Mouse (Mus musculus): ENCODE results near the gene Prdm15. TPM values are rescaled to one million over a fixed set of nuclear protein-coding genes. Genes with fewer than 3 reads are reported as not detected.

Prdm15 gene
- polyA plus RNA-seq (2015; fragmentation: Nextera tagmentation; extraction: Ambion mirVana), result 10.0 and 10.4 TPM in 2 replicates

DNA sequence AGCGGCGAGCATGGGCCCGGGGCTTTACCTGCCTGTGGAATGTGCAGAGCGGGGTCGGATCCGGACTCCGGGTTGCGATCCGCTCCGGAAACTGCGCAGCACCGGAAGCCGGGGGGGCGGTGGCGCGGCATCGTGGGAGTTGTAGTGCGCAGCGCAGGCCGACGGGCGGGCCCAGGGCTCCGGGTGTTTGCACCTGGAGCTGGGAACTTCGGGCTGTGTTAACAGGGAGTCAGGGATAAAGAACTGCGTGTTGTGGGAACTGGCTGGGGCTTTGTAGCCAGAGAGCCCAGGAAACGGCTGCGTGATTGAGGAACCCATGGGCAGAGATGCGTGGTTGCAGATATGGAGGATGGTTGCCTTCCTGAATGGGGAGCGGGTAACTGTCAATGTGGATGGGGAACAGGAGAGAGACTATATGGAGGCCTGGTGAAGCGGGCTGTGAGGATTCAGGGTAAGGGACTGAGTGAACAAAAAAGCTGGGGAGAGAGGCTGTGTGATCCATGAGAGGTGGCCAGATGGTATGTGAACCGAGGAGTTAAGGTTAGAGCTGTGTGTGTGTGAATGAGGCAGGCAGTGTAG, at the start of gene Prdm15:
TSS of gene Prdm15 (minus strand) at position 110 of the 579 bp plus-strand sequence.
- peaks cover 19% of the 10 kb centered on the region for H3K4me1 ChIP-seq (ENCODE audit: control insufficient read depth, insufficient read depth, low read length)
- H3K27me3 ChIP-seq (ENCODE audit: control insufficient read depth, insufficient read depth, low read length), result no peaks in the 10 kb centered on the region
- ATAC-seq (ENCODE audit: insufficient read depth, low FRiP score), result peak; percentile 90
- 2% methylated on average over 31 of the region's 31 CpGs for WGBS
- H3K27ac ChIP-seq (ENCODE audit: low read length), result peak within 1 kb of the TSS; percentile 99
- peak within 1 kb of the TSS; percentile 99 for H3K9ac ChIP-seq (ENCODE audit: low read length)
- peak within 1 kb of the TSS; percentile 95 for H3K4me3 ChIP-seq (replicated peaks; ENCODE audit: low read length)
- H3K9me3 ChIP-seq (replicated peaks; ENCODE audit: control insufficient read depth, low read length), result no peaks in the 10 kb centered on the region
- H3K36me3 ChIP-seq (ENCODE audit: control insufficient read depth, insufficient read depth, low read length), result no peaks in the 10 kb centered on the region
- H3K4me2 ChIP-seq (ENCODE audit: low read depth, low read length), result peak within 1 kb of the TSS; percentile 71

DNA sequence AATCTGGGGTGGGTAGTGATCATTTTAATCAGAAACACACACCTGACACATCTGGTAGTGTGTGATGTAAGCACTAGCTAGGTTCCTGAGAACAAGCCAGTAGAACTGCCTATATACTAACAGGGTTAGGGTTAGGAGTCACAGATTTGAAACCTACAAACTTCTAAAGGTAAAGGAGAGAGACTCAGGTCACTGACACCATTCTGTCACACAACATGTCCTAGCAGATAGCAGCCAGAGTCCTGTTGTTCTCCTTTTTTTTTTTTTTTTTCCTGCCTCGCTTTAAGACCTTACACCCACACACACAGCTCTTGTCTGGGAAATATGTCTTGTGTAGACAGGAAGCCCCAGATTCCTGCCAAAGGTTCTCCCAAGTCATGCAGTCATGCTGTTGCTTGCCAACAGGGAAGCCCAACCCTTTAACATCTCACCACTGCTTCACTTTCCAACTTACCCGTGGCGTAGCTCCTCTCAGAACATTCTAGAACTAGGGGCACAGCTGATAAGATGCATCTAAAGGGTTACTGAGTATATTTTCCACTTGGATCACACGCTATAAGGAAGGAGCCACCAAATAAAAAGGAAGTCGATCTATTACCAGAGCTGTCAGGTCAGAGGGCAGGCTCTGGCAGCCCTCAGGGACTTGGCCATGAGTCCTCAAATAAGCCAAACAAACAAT, 45.8 kb upstream of the Prdm15 start:
- Histone ChIP-seq H3K4me1 (ENCODE audit: control insufficient read depth, insufficient read depth, low read length) (peaks cover 6% of the 10 kb centered on the region; the same call in 1 of the 2 replicates), H3K4me2 (ENCODE audit: low read depth, low read length) (no peak overlapping the region), H3K27ac (ENCODE audit: low read length) (no peak overlapping the region), H3K36me3 (ENCODE audit: control insufficient read depth, insufficient read depth, low read length) (no peaks in the 10 kb centered on the region), H3K9me3 (replicated peaks; ENCODE audit: control insufficient read depth, low read length) (no peaks in the 10 kb centered on the region), H3K9ac (ENCODE audit: low read length) (no peak overlapping the region), H3K27me3 (ENCODE audit: control insufficient read depth, insufficient read depth, low read length) (no peaks in the 10 kb centered on the region), H3K4me3 (replicated peaks; ENCODE audit: low read length) (no peak overlapping the region)
- WGBS, result 46% methylated on average over 5 of the region's 5 CpGs
- peak; percentile 71 for ATAC-seq (ENCODE audit: insufficient read depth, low FRiP score)

DNA sequence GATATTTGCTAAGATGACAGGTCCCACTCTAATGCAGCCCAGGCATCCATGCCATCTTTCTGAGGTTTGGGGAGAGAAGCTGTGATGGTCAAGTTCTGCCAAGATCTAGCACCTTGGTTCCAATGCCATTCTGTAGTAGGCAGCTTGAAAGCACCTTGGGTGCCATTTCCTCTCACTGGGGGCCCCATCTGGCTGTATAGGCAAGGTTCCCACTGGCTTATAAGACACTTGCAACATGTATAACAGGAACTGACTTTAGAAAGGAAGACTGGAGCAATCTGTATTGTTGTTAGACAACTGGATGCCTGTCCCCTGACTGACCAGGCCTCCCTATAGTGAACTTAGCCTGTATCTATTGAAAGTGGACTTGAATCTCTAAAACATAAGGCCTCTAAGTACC, 36.1 kb upstream of the Prdm15 start:
- no peak overlapping the region for H3K4me3 ChIP-seq (replicated peaks; ENCODE audit: low read length)
- H3K9ac ChIP-seq (ENCODE audit: low read length), result no peak overlapping the region
- peaks cover 4% of the 10 kb centered on the region for H3K36me3 ChIP-seq (ENCODE audit: control insufficient read depth, insufficient read depth, low read length)
- H3K9me3 ChIP-seq (replicated peaks; ENCODE audit: control insufficient read depth, low read length), result no peaks in the 10 kb centered on the region
- H3K4me1 ChIP-seq (ENCODE audit: control insufficient read depth, insufficient read depth, low read length), result no peaks in the 10 kb centered on the region
- no peaks in the 10 kb centered on the region for H3K27me3 ChIP-seq (ENCODE audit: control insufficient read depth, insufficient read depth, low read length)
- ATAC-seq (ENCODE audit: insufficient read depth, low FRiP score), result no peak
- no peak overlapping the region for H3K4me2 ChIP-seq (ENCODE audit: low read depth, low read length)
- H3K27ac ChIP-seq (ENCODE audit: low read length), result no peak overlapping the region

DNA sequence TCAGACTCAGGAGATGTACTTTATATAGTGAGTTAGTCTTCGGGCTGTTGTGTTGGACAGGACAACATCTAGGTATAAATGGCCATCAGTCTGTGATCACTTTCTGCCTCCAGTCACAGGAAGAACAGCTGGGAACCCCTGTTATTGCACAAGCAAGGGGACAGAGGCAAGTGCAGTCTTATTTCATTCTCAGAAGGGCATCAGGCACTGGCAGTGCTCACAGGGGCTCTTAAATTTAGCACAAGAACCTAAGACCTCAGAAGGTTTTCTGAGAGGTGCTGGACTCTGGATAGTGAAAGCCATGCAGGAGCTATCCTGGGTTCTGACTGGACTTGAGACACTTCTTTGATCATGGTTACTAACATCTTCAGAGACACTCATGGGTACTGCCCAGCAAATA, 32.0 kb upstream of the Prdm15 start:
- ATAC-seq (ENCODE audit: insufficient read depth, low FRiP score), result no peak
- Histone ChIP-seq H3K27ac (ENCODE audit: low read length) (no peak overlapping the region), H3K4me2 (ENCODE audit: low read depth, low read length) (no peak overlapping the region), H3K9me3 (replicated peaks; ENCODE audit: control insufficient read depth, low read length) (no peaks in the 10 kb centered on the region), H3K4me1 (ENCODE audit: control insufficient read depth, insufficient read depth, low read length) (no peaks in the 10 kb centered on the region), H3K9ac (ENCODE audit: low read length) (no peak overlapping the region), H3K4me3 (replicated peaks; ENCODE audit: low read length) (no peak overlapping the region), H3K36me3 (ENCODE audit: control insufficient read depth, insufficient read depth, low read length) (peaks cover 4% of the 10 kb centered on the region), H3K27me3 (ENCODE audit: control insufficient read depth, insufficient read depth, low read length) (no peaks in the 10 kb centered on the region)
- 88% methylated on average over 1 of the region's 1 CpGs for WGBS

DNA sequence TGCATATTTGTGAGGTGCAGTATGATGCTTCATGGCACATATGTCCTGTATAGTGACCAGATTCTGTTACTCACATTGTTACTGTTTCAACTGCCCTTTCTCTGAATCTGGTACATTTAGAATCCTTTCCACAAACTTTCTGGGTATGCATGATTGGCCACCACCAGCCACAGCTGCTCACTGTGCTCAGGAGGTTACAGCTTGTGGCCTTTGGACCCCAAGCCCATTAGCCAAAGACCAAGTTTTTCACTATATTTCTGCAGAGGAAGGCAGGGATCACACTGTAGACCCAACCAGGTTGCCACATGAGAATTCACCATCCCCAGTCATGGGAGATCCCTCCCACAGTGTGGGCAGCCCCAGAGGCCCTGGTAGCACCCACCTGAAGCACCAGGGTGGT, 31.2 kb upstream of the Prdm15 start:
- H3K27me3 ChIP-seq (ENCODE audit: control insufficient read depth, insufficient read depth, low read length), result no peaks in the 10 kb centered on the region
- H3K4me1 ChIP-seq (ENCODE audit: control insufficient read depth, insufficient read depth, low read length), result no peaks in the 10 kb centered on the region
- no peak overlapping the region for H3K27ac ChIP-seq (ENCODE audit: low read length)
- no peaks in the 10 kb centered on the region for H3K9me3 ChIP-seq (replicated peaks; ENCODE audit: control insufficient read depth, low read length)
- no peak for ATAC-seq (ENCODE audit: insufficient read depth, low FRiP score)
- no peak overlapping the region for H3K4me3 ChIP-seq (replicated peaks; ENCODE audit: low read length)
- no peak overlapping the region for H3K4me2 ChIP-seq (ENCODE audit: low read depth, low read length)
- no peak overlapping the region for H3K9ac ChIP-seq (ENCODE audit: low read length)
- H3K36me3 ChIP-seq (ENCODE audit: control insufficient read depth, insufficient read depth, low read length), result peaks cover 4% of the 10 kb centered on the region

DNA sequence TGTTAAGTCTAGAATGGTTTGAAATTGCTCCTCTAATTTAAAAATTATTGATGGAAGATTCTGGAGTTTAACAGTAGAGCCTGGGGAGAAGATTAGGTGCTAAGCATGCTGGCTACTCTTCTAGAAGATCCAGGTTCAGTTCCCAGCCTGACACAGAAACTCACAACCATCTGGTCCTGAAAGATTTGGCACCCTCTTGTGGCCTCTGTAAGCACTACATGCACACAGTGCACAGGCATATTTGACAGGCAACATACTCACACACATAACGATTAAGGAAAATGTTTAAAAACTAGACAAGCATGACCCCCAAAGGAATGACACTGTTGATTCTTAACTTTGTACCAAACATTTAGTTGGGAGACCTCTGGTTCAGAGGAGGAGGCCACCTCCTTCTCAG, 27.5 kb upstream of the Prdm15 start:
- no peak overlapping the region for H3K4me2 ChIP-seq (ENCODE audit: low read depth, low read length)
- H3K27ac ChIP-seq (ENCODE audit: low read length), result no peak overlapping the region
- no peaks in the 10 kb centered on the region for H3K4me1 ChIP-seq (ENCODE audit: control insufficient read depth, insufficient read depth, low read length)
- no peak for ATAC-seq (ENCODE audit: insufficient read depth, low FRiP score)
- 87% methylated on average over 1 of the region's 1 CpGs for WGBS
- H3K36me3 ChIP-seq (ENCODE audit: control insufficient read depth, insufficient read depth, low read length), result peaks cover under 1% of the 10 kb centered on the region
- no peaks in the 10 kb centered on the region for H3K9me3 ChIP-seq (replicated peaks; ENCODE audit: control insufficient read depth, low read length)
- H3K27me3 ChIP-seq (ENCODE audit: control insufficient read depth, insufficient read depth, low read length), result no peaks in the 10 kb centered on the region
- no peak overlapping the region for H3K9ac ChIP-seq (ENCODE audit: low read length)
- no peak overlapping the region for H3K4me3 ChIP-seq (replicated peaks; ENCODE audit: low read length)

DNA sequence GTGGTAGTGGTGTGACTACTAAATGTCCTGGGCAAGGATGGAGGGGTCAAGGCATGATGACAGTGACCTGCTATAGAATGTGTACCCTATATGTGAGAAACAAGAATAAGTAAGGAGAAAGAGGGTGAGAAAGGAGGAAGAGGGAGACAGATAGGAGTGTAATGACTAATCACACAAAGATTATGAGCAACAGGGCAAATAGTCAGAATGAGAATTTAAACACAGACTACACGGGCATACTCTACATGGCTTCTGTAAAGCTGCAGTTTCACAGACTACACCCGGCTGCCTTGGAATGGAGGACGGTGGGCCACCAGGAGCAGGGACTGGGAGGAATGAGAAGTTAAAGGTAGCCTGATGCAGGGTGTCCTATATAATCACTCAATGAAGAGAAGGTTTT, 25.9 kb upstream of the Prdm15 start:
- no peaks in the 10 kb centered on the region for H3K27me3 ChIP-seq (ENCODE audit: control insufficient read depth, insufficient read depth, low read length)
- H3K9ac ChIP-seq (ENCODE audit: low read length), result no peak overlapping the region
- H3K4me1 ChIP-seq (ENCODE audit: control insufficient read depth, insufficient read depth, low read length), result no peaks in the 10 kb centered on the region
- no peaks in the 10 kb centered on the region; the same call in none of the 2 replicates for H3K36me3 ChIP-seq (ENCODE audit: control insufficient read depth, insufficient read depth, low read length)
- H3K9me3 ChIP-seq (replicated peaks; ENCODE audit: control insufficient read depth, low read length), result no peaks in the 10 kb centered on the region
- H3K4me3 ChIP-seq (replicated peaks; ENCODE audit: low read length), result no peak overlapping the region
- no peak overlapping the region for H3K27ac ChIP-seq (ENCODE audit: low read length)
- WGBS, result 83% methylated on average over 3 of the region's 3 CpGs
- no peak overlapping the region for H3K4me2 ChIP-seq (ENCODE audit: low read depth, low read length)
- no peak for ATAC-seq (ENCODE audit: insufficient read depth, low FRiP score)

DNA sequence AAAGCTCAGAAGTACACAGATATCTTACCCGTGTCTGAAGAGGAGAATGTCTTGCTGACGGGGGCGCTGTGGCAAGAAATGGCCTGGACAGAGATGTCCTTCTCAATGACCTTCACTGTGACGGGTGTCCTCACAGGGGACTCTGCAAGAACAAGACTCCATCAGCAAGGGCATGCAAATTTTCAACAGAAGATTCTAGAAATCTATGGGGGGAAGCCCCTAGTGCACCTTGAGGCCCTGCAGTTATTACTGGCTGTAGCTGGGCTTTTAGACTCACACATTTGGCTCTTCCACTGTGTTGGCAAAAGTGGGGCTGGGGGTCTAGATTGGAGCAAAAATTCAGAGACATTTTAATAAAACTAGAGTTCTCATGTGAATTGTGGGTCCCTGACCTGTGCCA, 23.5 kb upstream of the Prdm15 start:
- no peaks in the 10 kb centered on the region for H3K9me3 ChIP-seq (replicated peaks; ENCODE audit: control insufficient read depth, low read length)
- no peaks in the 10 kb centered on the region for H3K4me1 ChIP-seq (ENCODE audit: control insufficient read depth, insufficient read depth, low read length)
- no peak overlapping the region for H3K27ac ChIP-seq (ENCODE audit: low read length)
- no peak for ATAC-seq (ENCODE audit: insufficient read depth, low FRiP score)
- no peak overlapping the region for H3K9ac ChIP-seq (ENCODE audit: low read length)
- WGBS, result 87% methylated on average over 4 of the region's 4 CpGs
- no peaks in the 10 kb centered on the region; the same call in 1 of the 2 replicates for H3K36me3 ChIP-seq (ENCODE audit: control insufficient read depth, insufficient read depth, low read length)
- no peaks in the 10 kb centered on the region for H3K27me3 ChIP-seq (ENCODE audit: control insufficient read depth, insufficient read depth, low read length)
- no peak overlapping the region for H3K4me2 ChIP-seq (ENCODE audit: low read depth, low read length)
- H3K4me3 ChIP-seq (replicated peaks; ENCODE audit: low read length), result no peak overlapping the region

DNA sequence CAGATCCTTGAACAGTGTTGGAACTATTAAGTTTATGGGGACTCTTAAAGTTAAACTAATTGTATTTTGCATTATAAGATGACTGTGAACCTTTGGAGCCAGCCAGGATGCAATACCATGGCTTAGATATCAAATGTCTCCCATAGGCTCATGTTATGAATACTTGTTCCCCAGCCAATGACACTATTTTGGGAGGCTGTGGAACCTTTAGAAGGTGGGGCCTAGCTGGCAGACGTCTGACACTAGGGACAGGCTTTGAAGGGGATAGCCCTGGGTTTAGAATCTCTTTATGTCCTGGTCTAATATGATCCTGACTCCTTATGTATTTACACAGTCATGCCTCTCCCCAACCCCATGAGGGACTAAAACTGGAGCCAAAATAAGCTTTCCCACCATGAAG, 22.7 kb upstream of the Prdm15 start:
- Histone ChIP-seq H3K4me1 (ENCODE audit: control insufficient read depth, insufficient read depth, low read length) (no peaks in the 10 kb centered on the region), H3K4me3 (replicated peaks; ENCODE audit: low read length) (no peak overlapping the region), H3K9ac (ENCODE audit: low read length) (no peak overlapping the region), H3K27me3 (ENCODE audit: control insufficient read depth, insufficient read depth, low read length) (no peaks in the 10 kb centered on the region), H3K4me2 (ENCODE audit: low read depth, low read length) (no peak overlapping the region), H3K36me3 (ENCODE audit: control insufficient read depth, insufficient read depth, low read length) (no peaks in the 10 kb centered on the region; the same call in 1 of the 2 replicates), H3K9me3 (replicated peaks; ENCODE audit: control insufficient read depth, low read length) (no peaks in the 10 kb centered on the region), H3K27ac (ENCODE audit: low read length) (no peak overlapping the region)
- WGBS, result 59% methylated on average over 1 of the region's 1 CpGs
- ATAC-seq (ENCODE audit: insufficient read depth, low FRiP score), result no peak

Measured in stomach, embryonic 16.5 days (tissue).